9 mouse cellular contexts compared by ENCODE assay signal in genomic region chr1:87273514-87273942, GRCm38 (mm10). TPM values are rescaled to one million over a fixed set of nuclear protein-coding genes. Genes with fewer than 3 reads are reported as not detected.
DNase-seq lines count a peak whose midpoint lies in the region; ATAC-seq lines count a peak whose summit lies in the region.
"Had no signal": no experiment of that assay in that cellular context is flagged by ENCODE, and none has a peak within 500 bp of the region (broad histone marks: within the 10 kb centered on the region; RNA-seq: fewer than 3 reads in every experiment).

No protein-coding gene starts in this region.

- no peaks in the 10 kb centered on the region for H3K9me3 ChIP-seq in heart, embryonic 10.5 days
- no peaks in the 10 kb centered on the region for H3K9me3 ChIP-seq in forebrain, embryonic 11.5 days (ENCODE audit: control insufficient read depth, low read length)

- WGBS in heart, embryonic 10.5 days = 53% methylated on average over 3 of the region's 3 CpGs
- WGBS in forebrain, embryonic 11.5 days = 84% methylated on average over 3 of the region's 3 CpGs

- no peak overlapping the region for H3K4me2 ChIP-seq in forebrain, embryonic 11.5 days (ENCODE audit: low read depth, low read length, severe bottlenecking)

- peak overlapping the region; percentile 39 for H3K27ac ChIP-seq in heart, embryonic 10.5 days
- no peak overlapping the region for H3K27ac ChIP-seq in forebrain, embryonic 11.5 days (ENCODE audit: low read depth, low read length)

- DNase-seq in heart, adult 11 months = peak; percentile 95
- no peak for DNase-seq in heart, postnatal 25 days (ENCODE audit: low spot score)
- peak; percentile 51 to 52 for DNase-seq in right cerebral cortex, postnatal 10 days (ENCODE audit: low spot score in 2 of 2)
- no peak for DNase-seq in right cerebral cortex, postnatal 25 days
- DNase-seq in heart, embryonic 10.5 days (ENCODE audit: low spot score) = no peak
- DNase-seq in right cerebral cortex, postnatal 4 days = peak; percentile 18
- no peak for DNase-seq in forebrain, embryonic 11.5 days (ENCODE audit: low spot score)
- no peak for DNase-seq in thymus, postnatal 14 days

- peaks cover 38% of the 10 kb centered on the region for H3K4me1 ChIP-seq in heart, embryonic 10.5 days
- H3K4me1 ChIP-seq in forebrain, embryonic 11.5 days (replicated peaks; ENCODE audit: control insufficient read depth, insufficient read depth, low read length) = no peaks in the 10 kb centered on the region; the same call in 1 of the 2 replicates

- intact Hi-C loops in heart, postnatal 25 days (cut with DNase I) = no loop called here

- no peak overlapping the region; the same call in 1 of the 2 replicates for H3K9ac ChIP-seq in forebrain, embryonic 11.5 days (ENCODE audit: low read length)

- H3K4me3 ChIP-seq in heart, embryonic 10.5 days = no peak overlapping the region
- H3K4me3 ChIP-seq in forebrain, embryonic 11.5 days (ENCODE audit: low read depth, low read length) = no peak overlapping the region

- ATAC-seq in forebrain, embryonic 11.5 days (replicated peaks; ENCODE audit: low FRiP score) = no peak

- no peaks in the 10 kb centered on the region for H3K36me3 ChIP-seq in heart, embryonic 10.5 days
- H3K36me3 ChIP-seq in forebrain, embryonic 11.5 days (ENCODE audit: control insufficient read depth, insufficient read depth, low read length) = no peaks in the 10 kb centered on the region

- H3K27me3 ChIP-seq in heart, embryonic 10.5 days (ENCODE audit: insufficient read depth, poor library complexity, severe bottlenecking) = peaks cover 30% of the 10 kb centered on the region
- H3K27me3 ChIP-seq in forebrain, embryonic 11.5 days (ENCODE audit: control insufficient read depth, insufficient read depth, low read length) = no peaks in the 10 kb centered on the region

RNA-seq across cellular contexts. Expression of gene Efhd1, which starts 9.4 kb away (rescaled TPM):
- total RNA-seq in heart, postnatal 25 days (2021) = 1 to 10 TPM; 3.2 to 3.3 TPM
- polyA plus RNA-seq in heart, embryonic 10.5 days (2016; fragmentation: Nextera tagmentation; extraction: Ambion mirVana) = 0.44 and 0.86 TPM in 2 replicates
- polyA plus RNA-seq in forebrain, embryonic 11.5 days (2014; fragmentation: Nextera tagmentation; extraction: Ambion mirVana) = 2.2 and 2.6 TPM in 2 replicates
- total RNA-seq: common myeloid progenitor, adult 5-6 weeks had no signal

RNA-seq across cellular contexts. Expression of gene Gigyf2, which starts 53.3 kb away (rescaled TPM):
- total RNA-seq in heart, postnatal 25 days (2021) = 10 to 100 TPM; 46.5 to 46.8 TPM
- polyA plus RNA-seq in heart, embryonic 10.5 days (2016; fragmentation: Nextera tagmentation; extraction: Ambion mirVana) = 33.0 and 38.2 TPM in 2 replicates
- polyA plus RNA-seq in forebrain, embryonic 11.5 days (2014; fragmentation: Nextera tagmentation; extraction: Ambion mirVana) = 53.1 and 55.8 TPM in 2 replicates

RNA-seq across cellular contexts. Expression of gene Eif4e2, which starts 59.8 kb away (rescaled TPM):
- 10 to 100 TPM; 47.5 to 52.2 TPM for total RNA-seq in heart, postnatal 25 days (2021)
- polyA plus RNA-seq in heart, embryonic 10.5 days (2016; fragmentation: Nextera tagmentation; extraction: Ambion mirVana) = 153 and 174 TPM in 2 replicates
- 138 and 141 TPM in 2 replicates for polyA plus RNA-seq in forebrain, embryonic 11.5 days (2014; fragmentation: Nextera tagmentation; extraction: Ambion mirVana)

Comparison
In these comparisons a context has a peak if more than half of its experiments do, and no peak if none do; other contexts are left out.
1. DNase-seq: peak in heart, adult 11 months (single experiment), right cerebral cortex, postnatal 10 days (2 of 2) and right cerebral cortex, postnatal 4 days (single experiment); none in heart, postnatal 25 days (single experiment), right cerebral cortex, postnatal 25 days (single experiment), heart, embryonic 10.5 days (single experiment), forebrain, embryonic 11.5 days (single experiment) and thymus, postnatal 14 days (single experiment).